Mouse (Mus musculus) WW6 (cell line): ENCODE data around the gene Tyrp1.

Experiments used
- DNase-seq: peaks from one replicate; pipeline ENCODE4 v3.0.0-alpha.2; 2013; ENCODE audit warnings: low read depth, low spot score

Gene Tyrp1

GRCm38 (mm10) chr4:80834050-80834449 is at the start of gene Tyrp1:
Gene Tyrp1, plus strand, starts transcription at chr4:80834123.
- no peak for DNase-seq

GRCm38 (mm10) chr4:80788339-80788738 is 45.6 kb upstream of the Tyrp1 start:
- no peak for DNase-seq

- no peak for DNase-seq
Measured at GRCm38 (mm10) chr4:80819511-80819910, 14.4 kb upstream of the Tyrp1 start.

GRCm38 (mm10) chr4:80821945-80822344 is 12.0 kb upstream of the Tyrp1 start:
- DNase-seq = no peak

- no peak for DNase-seq
Measured at GRCm38 (mm10) chr4:80828232-80828631, 5.7 kb upstream of the Tyrp1 start.

- no peak for DNase-seq
Measured at GRCm38 (mm10) chr4:80839317-80839716, 5.4 kb downstream of the Tyrp1 start.

GRCm38 (mm10) chr4:80841980-80842379 is 8.1 kb downstream of the Tyrp1 start:
- no peak for DNase-seq

GRCm38 (mm10) chr4:80843752-80844151 is 9.8 kb downstream of the Tyrp1 start:
- no peak for DNase-seq

GRCm38 (mm10) chr4:80846052-80846451 is 12.1 kb downstream of the Tyrp1 start:
- DNase-seq = no peak

- no peak for DNase-seq
Measured at GRCm38 (mm10) chr4:80852590-80853425, 18.9 kb downstream of the Tyrp1 start.

GRCm38 (mm10) chr4:80855495-80855894 is 21.6 kb downstream of the Tyrp1 start:
- no peak for DNase-seq

GRCm38 (mm10) chr4:80862962-80863361 is 29.0 kb downstream of the Tyrp1 start:
- no peak for DNase-seq

GRCm38 (mm10) chr4:80863906-80864305 is 30.0 kb downstream of the Tyrp1 start:
- no peak for DNase-seq

- DNase-seq = no peak
Measured at GRCm38 (mm10) chr4:80864511-80864922, 30.6 kb downstream of the Tyrp1 start.

GRCm38 (mm10) chr4:80866065-80866464 is 32.1 kb downstream of the Tyrp1 start:
- no peak for DNase-seq

GRCm38 (mm10) chr4:80869598-80869997 is 35.7 kb downstream of the Tyrp1 start:
- DNase-seq = no peak

- no peak for DNase-seq
Measured at GRCm38 (mm10) chr4:80872847-80873644, 39.1 kb downstream of the Tyrp1 start.

GRCm38 (mm10) chr4:80874121-80874859 is 40.4 kb downstream of the Tyrp1 start:
- no peak for DNase-seq

- DNase-seq = no peak
Measured at GRCm38 (mm10) chr4:80875055-80875454, 41.1 kb downstream of the Tyrp1 start.

- no peak for DNase-seq
Measured at GRCm38 (mm10) chr4:80881996-80882599, 48.2 kb downstream of the Tyrp1 start.

GRCm38 (mm10) chr4:80886631-80887030 is 52.7 kb downstream of the Tyrp1 start:
- DNase-seq = no peak

- DNase-seq = no peak
Measured at GRCm38 (mm10) chr4:80891004-80891403, 57.1 kb downstream of the Tyrp1 start.
